ENCODE assay signal across 22 mouse cellular contexts in genomic region chr4:108046136-108046535, GRCm38 (mm10). TPM values are rescaled to one million over a fixed set of nuclear protein-coding genes. Genes with fewer than 3 reads are reported as not detected.
DNase-seq lines count a peak whose midpoint lies in the region; ATAC-seq and TF ChIP-seq lines count a peak whose summit lies in the region.
"Had no signal": no experiment of that assay in that cellular context is flagged by ENCODE, and none has a peak within 500 bp of the region (broad histone marks: within the 10 kb centered on the region; RNA-seq: fewer than 3 reads in every experiment).

No protein-coding gene starts in this region.

- no peaks in the 10 kb centered on the region for H3K27me3 ChIP-seq in heart, embryonic 16.5 days (ENCODE audit: control insufficient read depth, insufficient read depth, low read length)
- no peaks in the 10 kb centered on the region for H3K27me3 ChIP-seq in liver, adult 2 months (ENCODE audit: control insufficient read depth, insufficient read depth, low read length)
- no peaks in the 10 kb centered on the region for H3K27me3 ChIP-seq in liver, embryonic 11.5 days (replicated peaks; ENCODE audit: control insufficient read depth, insufficient read depth, low read length)
- H3K27me3 ChIP-seq: forebrain, embryonic 13.5 days; neural tube, embryonic 15.5 days; Patski had no signal

- no peak overlapping the region for H3K4me2 ChIP-seq in heart, embryonic 16.5 days (ENCODE audit: low read depth, low read length)
- no peak overlapping the region for H3K4me2 ChIP-seq in liver, embryonic 11.5 days
- H3K4me2 ChIP-seq: forebrain, embryonic 13.5 days; neural tube, embryonic 15.5 days had no signal

- TF ChIP-seq CTCF in liver, adult 2 months (IDR thresholded peaks at IDR 0.05; ENCODE audit: low read depth, low read length) = no peak

- no peak for ATAC-seq in heart, embryonic 16.5 days (replicated peaks; ENCODE audit: extremely low read depth, insufficient read depth, low FRiP score)
- no peak for ATAC-seq in liver, embryonic 11.5 days (replicated peaks; ENCODE audit: low FRiP score)
- ATAC-seq: CD4-positive, CD25-positive, alpha-beta regulatory T cell, adult 4 months; forebrain, embryonic 13.5 days; liver, postnatal 0 days; Patski had no signal

- H3K9ac ChIP-seq in heart, embryonic 16.5 days (ENCODE audit: low read length) = no peak overlapping the region
- no peak overlapping the region for H3K9ac ChIP-seq in liver, adult 2 months (ENCODE audit: low read depth, low read length)
- no peak overlapping the region for H3K9ac ChIP-seq in liver, embryonic 11.5 days (ENCODE audit: low read depth, low read length)
- H3K9ac ChIP-seq: forebrain, embryonic 13.5 days; liver, postnatal 0 days; neural tube, embryonic 15.5 days had no signal

- H3K27ac ChIP-seq in heart, embryonic 16.5 days (ENCODE audit: low read length) = peak overlapping the region; percentile 24; the same call in 1 of the 2 replicates
- no peak overlapping the region for H3K27ac ChIP-seq in liver, adult 2 months (replicated peaks; ENCODE audit: insufficient read depth, low read depth, low read length)
- H3K27ac ChIP-seq in liver, embryonic 11.5 days (ENCODE audit: low read depth, low read length) = no peak overlapping the region
- H3K27ac ChIP-seq: forebrain, embryonic 13.5 days; layer of hippocampus, adult 2 months; neural tube, embryonic 15.5 days had no signal

- peaks cover 8% of the 10 kb centered on the region; the same call in 1 of the 2 replicates for H3K36me3 ChIP-seq in heart, embryonic 16.5 days (ENCODE audit: control insufficient read depth, insufficient read depth)
- peaks cover 79% of the 10 kb centered on the region for H3K36me3 ChIP-seq in liver, adult 2 months (ENCODE audit: control insufficient read depth, insufficient read depth, low read length)
- H3K36me3 ChIP-seq in liver, embryonic 11.5 days (ENCODE audit: control insufficient read depth, insufficient read depth, low read length) = peaks cover 11% of the 10 kb centered on the region; the same call in 1 of the 2 replicates

- peak; percentile 69 to 79 for DNase-seq in cerebellum, postnatal 14 days
- no peak for DNase-seq in cerebellum, adult 9-11 months
- DNase-seq in heart, postnatal 25 days (ENCODE audit: low spot score) = no peak
- peak; percentile 63 for DNase-seq in liver, adult 2 months (ENCODE audit: extremely low read depth, low read depth, low spot score)
- no peak for DNase-seq in liver, embryonic 11.5 days (ENCODE audit: low spot score)
- DNase-seq in layer of hippocampus, adult 9-11 months = no peak
- DNase-seq: adrenal gland, postnatal 10 days; cerebellum, postnatal 36 days; kidney, adult 18-20 months; kidney, postnatal 10 days; liver, postnatal 0 days; lung, postnatal 10 days; midbrain, embryonic 14.5 days; thymus, postnatal 14 days had no signal

- H3K9me3 ChIP-seq in heart, embryonic 16.5 days (replicated peaks; ENCODE audit: control insufficient read depth, low read length) = no peaks in the 10 kb centered on the region
- H3K9me3 ChIP-seq in liver, embryonic 11.5 days (ENCODE audit: control insufficient read depth, low read length) = no peaks in the 10 kb centered on the region
- H3K9me3 ChIP-seq: forebrain, embryonic 13.5 days; neural tube, embryonic 15.5 days had no signal

- WGBS in heart, embryonic 16.5 days = 67% methylated on average over 8 of the region's 8 CpGs
- 35% methylated on average over 8 of the region's 8 CpGs for WGBS in liver, adult 2 months
- 90% methylated on average over 8 of the region's 8 CpGs for WGBS in liver, embryonic 11.5 days

- no peak for TF ChIP-seq POLR2A in liver, adult 2 months (IDR thresholded peaks at IDR 0.05; ENCODE audit: extremely low read depth, insufficient read depth, low read length)

- peaks cover 9% of the 10 kb centered on the region for H3K4me1 ChIP-seq in heart, embryonic 16.5 days (ENCODE audit: control insufficient read depth, insufficient read depth, low read length)
- H3K4me1 ChIP-seq in liver, adult 2 months (ENCODE audit: control insufficient read depth, insufficient read depth, low read length) = no peaks in the 10 kb centered on the region
- no peaks in the 10 kb centered on the region; the same call in 1 of the 2 replicates for H3K4me1 ChIP-seq in liver, embryonic 11.5 days (replicated peaks; ENCODE audit: control insufficient read depth, insufficient read depth, low read length)
- H3K4me1 ChIP-seq: forebrain, embryonic 13.5 days; neural tube, embryonic 15.5 days had no signal

- H3K79me2 ChIP-seq in liver, adult 2 months (ENCODE audit: control insufficient read depth, insufficient read depth, low read length) = no peaks in the 10 kb centered on the region

- no peak overlapping the region for H3K4me3 ChIP-seq in heart, embryonic 16.5 days (ENCODE audit: low read length)
- H3K4me3 ChIP-seq in liver, adult 2 months (ENCODE audit: insufficient read depth, low read depth, low read length) = no peak overlapping the region
- H3K4me3 ChIP-seq in liver, embryonic 11.5 days (ENCODE audit: low read depth, low read length) = no peak overlapping the region
- H3K4me3 ChIP-seq: erythroblast, embryonic 14.5 days; forebrain, embryonic 13.5 days; layer of hippocampus, adult 2 months; myocyte; neural tube, embryonic 15.5 days had no signal

- intact Hi-C loops in heart, postnatal 25 days (cut with DNase I) = no loop called here

RNA-seq across cellular contexts. Expression of gene Podn, which starts 50.1 kb away (rescaled TPM):
- 0.64 TPM in 2 replicates for polyA plus RNA-seq in heart, embryonic 16.5 days (2015; fragmentation: Nextera tagmentation; extraction: Ambion mirVana)
- 10 to 100 TPM; 32.3 to 32.6 TPM for total RNA-seq in heart, postnatal 25 days (2021)
- total RNA-seq in liver, adult 2 months (2014; rRNA removed) = 1.9 and 2.7 TPM in 2 replicates
- polyA plus RNA-seq in liver, adult 2 months (2012; rRNA removed) = 2.9 and 3.8 TPM in 2 replicates
- polyA plus RNA-seq in liver, embryonic 11.5 days (2014; fragmentation: Nextera tagmentation; extraction: Ambion mirVana) = 0.40 and 0.92 TPM in 2 replicates
- polyA plus RNA-seq: CD4-positive, CD25-positive, alpha-beta regulatory T cell, adult 4 months had no signal

Comparison
In these comparisons a context has a peak if more than half of its experiments do, and no peak if none do; other contexts are left out.
1. DNase-seq: peak in cerebellum, postnatal 14 days (2 of 2) and liver, adult 2 months (single experiment); none in cerebellum, adult 9-11 months (single experiment), heart, postnatal 25 days (single experiment), liver, embryonic 11.5 days (single experiment) and layer of hippocampus, adult 9-11 months (single experiment).